Mouse (Mus musculus) embryo, embryonic 11.5 days (tissue): ENCODE measurements at regions not wholly inside any gene's neighbourhood (a gene's known extent, or its start where the extent isn't known, plus 50 kb on each side); places are given as distances from the start of the nearest gene placed in this dataset.

Experiments
- DNase-seq: peaks from one replicate; pipeline ENCODE4 v3.0.0-alpha.2; 2012; ENCODE audit warnings: low read depth, low spot score

DNA sequence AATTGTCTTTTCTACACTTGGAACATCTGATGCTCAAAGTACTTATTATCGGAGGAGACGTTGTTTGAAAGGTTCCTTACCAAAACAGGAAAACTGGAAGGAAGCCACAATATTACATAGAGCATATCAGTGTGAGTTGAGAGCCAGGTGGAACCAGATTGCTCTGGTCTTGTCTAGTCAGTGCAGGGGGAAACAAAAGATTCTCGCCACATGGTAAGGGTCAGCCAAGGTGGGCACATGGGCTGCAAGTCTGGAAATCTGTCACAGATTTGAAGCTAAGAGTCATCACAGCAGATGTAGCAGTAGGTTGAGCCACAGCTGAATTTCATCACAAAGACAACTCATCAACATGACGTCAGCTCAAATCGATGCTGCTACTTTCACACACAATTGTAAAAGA is 681.8 kb downstream of the Stpg2 start:
- no peak for DNase-seq

DNA sequence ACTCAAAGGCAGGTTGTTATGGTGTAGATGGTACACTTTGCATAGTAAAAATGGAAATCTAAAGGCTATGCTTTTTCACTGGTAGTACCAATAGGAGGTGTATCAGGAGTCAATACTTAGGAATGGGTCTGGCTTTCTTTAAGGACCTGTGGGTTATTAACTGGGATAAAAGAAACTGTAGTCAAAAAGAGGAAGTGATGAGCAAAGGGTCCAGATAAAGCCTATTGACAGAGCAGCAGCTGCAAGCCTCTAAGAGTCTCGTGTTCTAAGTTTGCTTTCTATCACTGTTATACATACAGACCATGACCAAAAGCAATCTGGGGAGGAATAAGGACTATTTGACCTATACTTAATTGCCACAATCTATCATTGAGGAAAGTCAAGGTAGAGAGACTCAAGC is 683.0 kb downstream of the Stpg2 start:
- DNase-seq, result no peak

DNA sequence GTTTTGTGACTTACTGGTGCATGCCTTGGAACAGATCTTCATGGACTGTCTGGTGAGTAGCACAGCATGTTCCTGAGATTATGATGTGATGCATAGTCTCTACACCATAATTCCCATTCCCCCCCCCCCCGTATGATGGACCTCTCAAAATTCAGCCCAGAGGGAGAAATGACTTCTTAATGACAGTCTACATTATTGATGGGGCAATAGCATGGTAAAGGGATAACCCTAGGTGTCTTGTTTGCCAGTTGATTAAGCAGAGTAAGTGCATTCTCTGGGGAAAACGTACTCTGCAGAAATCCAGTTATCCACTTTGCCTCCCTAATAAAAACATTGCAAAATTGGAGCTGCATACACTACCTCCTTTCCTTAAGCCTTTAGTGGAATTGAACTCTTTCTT is 684.7 kb downstream of the Stpg2 start:
- DNase-seq, result no peak

DNA sequence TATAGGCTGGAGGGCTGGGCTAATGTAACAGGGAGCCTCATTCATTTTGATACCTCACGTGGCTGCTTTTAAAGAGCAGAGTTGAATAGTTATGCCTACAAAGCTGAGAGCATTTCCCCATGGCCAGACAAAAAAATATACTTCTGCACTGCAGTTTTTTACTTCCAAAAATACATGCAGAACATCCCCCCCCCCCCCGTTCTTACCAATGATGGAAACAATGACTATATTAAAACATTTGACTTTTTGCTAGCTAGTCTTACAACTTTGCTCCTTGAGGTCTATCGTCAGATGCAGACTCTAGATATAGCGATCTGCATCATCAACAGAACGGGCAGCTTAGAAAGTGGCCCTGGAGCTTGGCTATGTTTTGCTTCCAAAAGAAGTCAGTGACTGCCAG is 692.4 kb downstream of the Stpg2 start:
- no peak for DNase-seq

DNA sequence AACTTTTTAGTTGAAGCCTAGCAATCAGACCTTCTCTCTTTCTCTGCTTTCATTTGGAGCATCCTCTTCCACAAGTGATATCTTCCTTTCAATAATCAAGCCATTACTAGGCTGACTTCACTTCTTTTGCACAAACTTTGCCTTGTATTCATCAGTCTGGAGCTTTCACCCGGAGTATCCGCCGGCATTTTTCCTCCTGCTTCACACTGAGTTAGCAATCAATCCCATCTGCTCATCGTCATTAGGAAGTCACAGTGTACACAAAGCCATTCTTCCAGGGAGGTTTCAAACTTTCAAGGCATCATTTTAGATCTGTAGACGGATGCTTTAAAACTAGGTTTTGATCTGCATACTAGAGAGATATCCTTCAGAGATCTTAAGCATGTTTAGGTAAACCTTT is 693.7 kb downstream of the Stpg2 start:
- no peak for DNase-seq

DNA sequence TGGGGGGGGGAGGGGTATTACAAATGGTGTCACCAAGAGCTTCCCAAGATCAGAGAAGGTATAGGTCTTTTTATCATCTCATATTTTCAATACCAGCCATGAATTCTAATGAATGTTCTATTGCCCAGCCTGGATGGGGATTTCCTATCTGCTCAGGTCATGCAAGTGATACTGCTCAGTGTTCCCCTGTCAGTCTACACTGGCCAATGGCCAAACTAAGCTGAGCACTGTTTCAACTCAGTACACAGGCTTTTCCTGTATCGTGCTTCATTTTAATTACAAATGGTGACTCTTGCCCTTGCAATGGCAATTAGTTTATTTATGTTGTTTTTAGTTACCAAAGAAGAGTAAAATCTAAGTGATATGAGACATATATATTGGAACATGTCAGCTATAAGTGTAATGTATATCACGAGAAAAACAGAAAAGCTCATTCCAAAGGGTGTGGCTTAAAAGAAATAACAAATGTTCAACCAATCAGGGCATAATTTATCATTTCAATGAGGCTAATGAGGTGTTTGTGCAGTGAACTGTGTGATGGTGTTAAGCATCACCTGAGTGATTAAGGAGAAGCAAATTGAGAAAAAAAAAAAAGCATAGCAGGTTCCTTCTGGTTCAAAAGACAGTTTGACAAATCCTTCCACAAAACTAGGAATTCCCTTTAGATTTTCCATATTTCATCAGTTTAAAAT is 708.3 kb downstream of the Stpg2 start:
- no peak for DNase-seq

DNA sequence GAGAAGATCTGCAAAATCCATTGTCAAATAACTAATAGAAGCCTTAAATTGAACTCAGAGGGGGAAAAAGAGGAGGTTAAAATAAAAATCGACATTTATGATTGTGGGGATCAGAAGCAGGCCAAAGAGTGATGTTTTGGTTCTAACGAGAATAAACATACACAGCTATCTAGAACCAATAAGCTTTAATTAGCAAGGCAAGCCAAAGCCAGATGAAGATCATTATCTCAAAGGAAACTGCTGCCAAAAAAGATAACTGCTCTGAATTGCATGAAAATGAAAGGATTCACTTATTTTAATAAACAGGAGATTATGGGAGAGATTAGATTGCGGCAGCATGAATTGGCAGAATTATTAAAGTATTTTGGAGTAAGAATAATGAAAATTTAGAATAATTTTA is 716.8 kb downstream of the Stpg2 start:
- no peak for DNase-seq

DNA sequence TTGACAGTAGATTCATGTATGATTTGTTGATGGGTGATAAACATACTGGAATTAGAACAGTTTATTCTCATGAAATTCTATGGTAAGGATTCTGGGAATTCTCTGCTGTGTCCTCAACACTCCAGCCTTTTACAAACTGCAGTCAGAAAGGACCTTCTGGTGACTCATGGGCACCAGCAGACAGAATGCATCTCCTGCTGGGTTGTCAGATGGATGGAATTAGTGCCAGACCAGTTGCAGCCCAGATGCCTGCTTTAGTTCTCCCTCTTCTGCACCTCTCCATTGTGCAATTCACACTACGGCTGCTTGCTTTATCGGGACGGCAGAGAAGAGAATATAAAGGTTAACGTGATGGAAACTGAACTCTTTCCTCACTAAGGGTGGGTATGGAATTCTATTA is 727.5 kb downstream of the Stpg2 start:
- no peak for DNase-seq

DNA sequence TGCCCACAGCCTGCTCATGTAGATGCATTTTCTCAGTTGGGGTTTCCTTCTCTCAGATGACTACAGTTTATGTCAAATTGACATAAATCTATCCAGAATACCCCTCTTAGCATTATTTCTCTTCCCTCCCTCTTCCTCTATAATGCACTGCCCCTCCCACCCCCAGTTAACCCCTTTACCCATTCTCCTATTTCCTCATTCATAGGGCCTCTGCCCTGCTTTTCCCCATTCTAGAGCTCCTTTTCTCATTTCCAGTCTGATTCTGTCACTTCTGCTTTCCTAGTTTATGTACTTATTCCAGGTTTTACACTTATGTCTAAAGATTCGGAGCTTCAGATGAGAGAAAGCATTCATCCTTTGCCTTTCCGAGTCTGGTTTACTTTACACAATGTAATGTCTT is 740.7 kb downstream of the Stpg2 start:
- DNase-seq, result no peak

DNA sequence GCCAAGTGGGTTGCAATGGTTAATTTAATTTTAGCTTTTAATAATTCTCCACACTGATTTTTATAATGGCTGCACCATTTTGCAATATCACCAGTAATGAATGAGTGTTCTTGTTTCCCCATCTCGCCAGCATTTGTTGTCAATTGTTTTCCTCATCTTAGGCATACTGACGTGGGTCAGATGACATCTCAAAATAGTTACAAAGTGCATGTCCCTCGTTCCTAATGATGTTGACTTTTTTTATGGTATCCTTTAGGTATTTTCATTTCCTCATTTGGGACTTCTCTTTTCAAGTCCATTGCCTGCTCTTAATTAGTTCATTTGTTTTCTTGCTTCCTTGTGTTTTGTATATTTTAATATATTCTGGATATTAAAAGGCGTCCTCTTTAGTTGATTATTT is 741.8 kb downstream of the Stpg2 start:
- DNase-seq, result no peak

DNA sequence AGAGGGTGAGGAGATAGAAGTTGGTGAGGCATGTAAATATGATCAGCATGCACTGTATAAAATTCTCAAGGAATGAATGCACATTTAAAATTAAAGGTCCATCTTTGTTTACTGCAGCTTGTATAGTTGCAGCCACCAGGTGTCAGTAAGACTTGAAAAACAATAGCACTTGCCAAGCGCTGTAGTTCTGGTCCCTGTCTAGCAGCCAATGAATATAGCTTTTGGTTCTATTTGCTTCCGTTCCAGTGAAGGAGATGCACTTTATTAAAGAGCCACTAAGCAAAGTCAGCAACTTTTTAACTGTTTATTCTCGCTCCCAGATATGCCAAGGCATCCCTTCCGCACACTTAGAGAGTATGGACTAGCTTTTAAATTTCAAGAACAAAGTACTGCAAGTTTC is 743.6 kb downstream of the Stpg2 start:
- DNase-seq, result no peak

DNA sequence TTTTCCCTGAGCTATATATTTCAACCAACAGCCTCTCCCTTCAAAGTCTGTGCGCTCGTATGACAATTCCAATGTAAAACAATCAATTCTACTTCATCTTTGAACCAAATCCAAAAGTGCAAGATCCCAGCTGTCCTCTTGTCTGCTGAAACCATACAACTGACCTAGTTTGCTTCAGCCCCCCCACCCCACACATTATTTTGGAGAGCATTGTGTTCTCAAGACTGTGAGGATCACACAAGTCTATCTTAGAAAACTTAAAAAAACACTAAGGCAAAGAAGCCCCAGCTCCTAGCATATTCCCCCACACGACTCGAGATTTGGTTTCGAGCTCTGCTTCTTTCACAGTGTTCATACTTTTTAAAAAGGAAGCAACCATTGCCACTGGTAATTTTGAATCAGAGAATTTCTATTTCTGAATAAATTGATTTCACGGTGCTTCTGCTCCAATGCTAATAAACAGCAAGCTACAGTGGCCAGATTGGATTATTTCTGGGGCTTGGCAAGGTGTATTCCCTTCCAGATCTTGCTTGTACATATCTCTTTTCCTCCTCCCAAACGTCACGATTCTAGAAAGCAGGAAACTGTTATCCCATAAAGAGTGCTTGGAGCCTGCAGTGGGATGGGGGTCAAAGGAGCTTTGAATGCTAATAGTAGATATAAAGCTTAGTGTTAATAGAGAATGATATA is 744.7 kb downstream of the Stpg2 start:
- no peak for DNase-seq

DNA sequence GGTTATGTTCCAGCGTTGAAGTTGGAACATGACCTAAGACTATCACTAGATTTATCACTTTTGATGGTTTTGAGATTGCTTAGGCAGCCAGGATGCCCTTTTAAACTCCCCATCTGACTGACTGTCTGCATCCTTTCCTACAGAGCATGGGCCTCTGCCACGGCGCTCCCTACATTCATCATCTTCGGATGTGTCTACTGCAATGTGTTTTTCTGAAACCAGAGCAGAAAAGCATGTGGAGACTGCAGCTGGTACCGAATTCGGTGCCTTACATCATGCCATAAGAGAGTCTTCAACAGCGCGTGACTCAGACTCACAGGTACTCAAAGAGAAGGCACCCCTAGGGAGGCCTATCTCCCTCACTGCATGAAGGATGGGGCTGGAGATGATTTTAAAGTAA is 746.0 kb downstream of the Stpg2 start:
- DNase-seq, result no peak

DNA sequence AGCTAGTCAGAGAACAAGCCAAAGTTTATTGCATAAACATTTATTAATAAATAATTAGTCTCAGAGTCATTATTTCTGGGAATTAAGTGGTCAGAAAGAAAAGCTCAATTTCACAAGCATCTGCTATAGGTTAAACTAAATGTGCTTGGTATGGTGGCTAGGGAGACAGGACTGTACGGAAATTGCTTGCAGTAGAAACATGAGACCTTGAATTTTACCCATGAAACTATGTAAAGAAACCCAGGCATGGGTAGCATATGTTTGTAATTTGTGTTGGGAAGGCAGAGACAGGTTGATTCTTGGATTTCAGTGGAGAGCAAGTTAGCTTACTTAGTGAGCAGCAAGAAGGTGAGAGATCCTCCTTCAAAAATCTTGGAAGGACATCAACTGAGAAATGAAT is 772.7 kb downstream of the Stpg2 start:
- DNase-seq, result no peak

DNA sequence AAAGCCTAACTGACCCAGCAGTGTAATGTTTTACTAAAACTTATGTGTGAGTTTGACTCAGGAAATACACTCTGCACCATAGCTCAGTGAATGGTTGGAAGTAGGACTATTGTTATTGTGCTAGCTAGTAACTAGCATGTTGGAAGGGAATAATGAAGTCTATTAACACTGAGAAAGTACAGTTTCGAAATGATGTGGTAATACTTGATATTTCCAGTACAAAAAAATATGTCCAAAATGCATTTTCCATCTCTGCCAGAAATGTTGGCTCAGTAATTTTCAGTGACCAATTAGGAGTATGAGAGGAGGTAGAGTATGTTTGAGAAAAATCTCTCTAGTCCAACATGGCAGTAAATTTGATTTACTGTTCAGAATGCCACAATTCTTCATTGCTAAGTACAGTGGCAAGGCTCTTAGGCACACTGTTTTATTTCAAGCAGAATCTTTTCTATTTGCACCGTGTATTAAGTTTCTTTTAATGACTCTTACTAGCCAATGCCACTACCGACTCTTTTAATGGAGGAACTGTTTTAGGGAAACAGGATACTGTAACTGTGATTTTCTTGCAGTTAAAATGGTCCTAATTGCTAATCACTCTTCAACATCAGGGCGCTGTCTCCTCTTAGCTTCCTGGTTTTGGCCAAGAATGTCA is 780.5 kb downstream of the Stpg2 start:
- DNase-seq, result no peak

DNA sequence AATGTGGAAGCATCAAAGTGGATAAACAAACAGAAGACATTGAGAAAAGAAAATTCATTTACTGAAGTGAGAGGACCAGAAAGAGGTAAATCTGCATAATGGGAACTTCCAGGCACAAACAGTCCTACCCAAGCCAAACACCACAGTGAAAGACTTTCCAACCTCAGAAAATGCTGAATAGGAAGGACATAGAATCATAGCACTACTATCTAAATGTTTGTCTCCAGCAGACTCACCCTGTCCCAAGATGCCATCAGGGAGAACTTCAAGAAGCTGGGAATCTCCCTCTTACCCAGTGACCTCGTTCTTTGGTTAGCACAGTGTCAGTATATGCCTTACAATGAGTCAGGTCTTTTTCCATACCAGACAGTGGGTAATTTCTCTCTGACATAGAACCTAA is 783.4 kb downstream of the Stpg2 start:
- no peak for DNase-seq

DNA sequence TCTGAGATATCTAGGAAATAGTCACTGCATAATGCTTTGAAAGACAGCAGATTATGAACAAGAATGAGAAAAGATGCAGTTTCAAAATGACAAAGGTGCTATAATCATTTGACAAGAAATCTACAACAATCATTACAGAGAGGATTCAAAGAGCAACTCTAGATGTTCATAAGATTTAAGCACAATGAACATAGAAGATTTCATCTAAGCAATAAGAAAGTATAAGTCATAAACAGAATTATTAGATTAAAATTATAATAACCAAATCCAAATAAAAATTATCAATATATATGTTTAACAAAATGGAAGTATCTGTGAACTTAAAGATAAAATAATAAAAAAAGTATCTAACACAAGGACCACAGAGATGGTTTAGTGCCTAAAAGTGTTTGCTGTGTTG is 783.9 kb downstream of the Stpg2 start:
- no peak for DNase-seq

DNA sequence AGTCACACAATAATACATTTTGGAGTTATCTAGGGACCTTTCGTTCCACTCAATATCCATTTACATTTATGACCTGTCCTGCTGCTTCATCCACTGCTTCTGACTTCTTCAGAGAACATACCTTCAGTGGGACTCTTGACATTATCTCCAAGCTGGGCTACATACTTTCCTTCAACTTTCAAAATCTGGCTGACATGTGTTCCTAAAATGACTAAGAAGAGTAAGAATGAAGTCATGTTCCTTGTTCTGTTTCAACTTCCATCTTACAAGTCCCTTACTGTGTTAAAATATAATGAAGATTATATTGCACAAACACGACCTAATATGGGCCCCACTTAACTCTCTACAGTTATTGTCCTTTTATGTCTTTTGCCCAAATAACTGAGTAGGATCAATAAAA is 807.0 kb downstream of the Stpg2 start:
- no peak for DNase-seq

DNA sequence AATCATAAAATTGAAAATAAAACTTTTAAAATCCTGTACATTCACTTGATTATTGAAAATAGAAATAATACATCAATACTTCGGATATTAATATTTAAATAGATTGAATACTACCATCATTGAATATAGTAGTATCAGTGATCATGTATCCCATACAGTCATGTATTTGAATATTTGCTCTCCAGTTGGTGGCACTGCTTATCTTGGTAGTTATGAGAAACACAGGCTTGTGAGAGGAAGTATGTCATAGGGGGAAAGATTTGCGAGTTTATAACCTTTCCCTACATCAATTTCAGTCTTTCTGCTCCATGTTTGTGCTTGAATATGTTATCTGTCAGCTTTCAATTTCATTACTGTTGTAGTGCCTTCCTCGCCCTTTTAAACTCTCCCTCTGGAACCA is 828.6 kb downstream of the Stpg2 start:
- no peak for DNase-seq

DNA sequence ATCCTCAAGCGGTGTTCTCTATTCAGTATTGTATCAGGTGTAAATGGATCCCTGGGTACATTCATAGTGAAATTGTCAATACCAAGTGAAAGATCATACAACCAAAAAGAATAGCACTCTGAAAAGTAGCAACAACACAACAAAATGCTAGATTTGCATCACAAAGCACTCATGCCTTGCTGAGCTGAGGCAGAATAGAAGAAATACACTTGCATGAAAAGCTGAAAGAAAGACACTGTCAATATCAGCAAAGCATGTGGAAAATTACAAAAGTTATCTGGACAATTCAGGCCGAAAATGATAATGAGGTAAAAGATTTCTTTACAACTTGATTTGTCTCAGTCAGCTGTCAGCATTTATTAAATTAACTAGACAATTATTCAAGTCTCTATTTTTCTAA is 829.6 kb downstream of the Stpg2 start:
- no peak for DNase-seq

DNA sequence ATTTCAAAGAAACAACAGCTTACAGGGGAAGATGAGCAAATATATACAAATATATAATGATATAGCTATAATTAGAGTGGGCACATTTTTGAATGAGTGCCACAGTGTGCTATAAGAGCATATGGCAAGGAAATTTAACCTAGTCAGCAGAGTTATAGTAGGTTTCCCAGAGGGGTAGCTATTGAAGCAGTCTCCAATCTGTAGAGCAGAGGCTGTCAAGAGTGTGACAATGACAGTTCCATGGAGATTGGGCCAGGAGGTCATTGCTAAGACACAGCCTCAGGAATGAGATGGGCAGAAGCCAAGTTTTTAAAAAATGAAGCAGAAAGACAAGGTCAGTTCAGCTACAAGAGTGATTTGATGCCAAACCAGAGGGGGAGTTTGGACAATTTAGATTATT is 839.4 kb downstream of the Stpg2 start:
- no peak for DNase-seq

DNA sequence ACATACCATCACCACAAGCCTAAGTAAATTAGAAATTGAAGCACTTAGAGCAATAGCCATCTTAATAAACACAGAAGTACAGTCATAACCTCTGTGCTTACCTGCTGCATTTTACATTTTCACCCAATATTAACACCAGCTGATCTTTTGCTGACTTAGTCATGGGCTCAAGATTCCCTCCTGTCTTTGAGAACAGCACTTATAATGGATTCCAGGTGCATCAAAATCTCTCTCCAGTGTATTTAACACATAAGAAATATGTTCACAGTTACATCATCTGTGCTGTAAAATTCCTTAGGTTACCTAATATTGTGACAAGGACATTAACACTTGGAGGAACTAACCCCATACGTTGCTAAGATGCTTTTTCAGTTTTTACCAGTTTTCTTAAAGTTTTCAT is 849.1 kb downstream of the Stpg2 start:
- no peak for DNase-seq

DNA sequence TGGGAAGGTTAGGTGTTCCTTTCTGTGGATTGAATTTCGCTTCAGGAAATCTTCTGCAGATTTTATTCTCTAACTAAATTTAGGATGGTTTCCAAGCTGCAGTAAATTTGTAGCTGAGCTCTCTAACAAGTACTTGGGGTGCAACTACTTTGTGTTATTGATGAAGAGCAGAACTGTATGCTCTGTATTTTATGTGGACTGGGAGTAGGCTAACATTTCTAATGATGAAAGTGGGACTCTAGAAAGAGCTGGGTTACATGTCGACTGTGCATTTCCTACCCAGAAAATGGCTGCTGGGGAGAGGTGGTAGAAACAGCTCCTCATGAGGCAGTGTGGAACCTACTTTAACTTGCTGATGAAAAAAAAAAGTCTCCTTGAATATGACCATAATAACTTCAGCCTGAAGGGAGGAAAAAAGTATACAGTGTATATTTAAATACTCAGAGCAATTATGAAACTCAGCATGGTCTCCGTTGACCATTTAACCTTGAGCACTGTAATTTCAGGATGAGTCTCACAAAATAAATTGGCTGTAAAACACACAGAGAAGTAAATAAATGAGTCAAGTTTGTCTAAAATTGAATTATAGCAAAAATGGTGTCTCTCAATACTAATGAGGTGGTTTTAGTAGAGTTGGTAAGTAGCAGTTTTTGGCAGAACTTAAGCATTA is 852.6 kb downstream of the Stpg2 start:
- no peak for DNase-seq
